Mouse (Mus musculus): ENCODE data around the gene Myh3.

Gene Myh3

DNA sequence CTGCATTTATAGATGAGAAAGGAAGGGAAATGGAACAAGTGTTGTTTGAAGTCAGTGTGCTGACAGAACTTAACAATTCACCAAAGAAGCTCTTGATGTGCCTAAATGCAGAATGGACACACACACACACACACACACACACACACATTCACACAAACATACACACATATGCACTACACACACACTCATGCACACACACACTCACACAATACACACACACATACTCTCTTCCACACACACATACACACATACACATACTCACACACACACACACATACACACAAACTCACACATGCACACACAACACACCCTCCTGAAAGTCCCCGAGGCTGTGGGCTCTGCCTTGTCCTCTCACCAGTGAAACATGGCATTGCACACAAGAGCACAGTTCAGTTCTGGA lies 26.1 kb downstream of the Myh3 start:
- no peak for DNase-seq (ENCODE audit: low read depth, low spot score)

DNA sequence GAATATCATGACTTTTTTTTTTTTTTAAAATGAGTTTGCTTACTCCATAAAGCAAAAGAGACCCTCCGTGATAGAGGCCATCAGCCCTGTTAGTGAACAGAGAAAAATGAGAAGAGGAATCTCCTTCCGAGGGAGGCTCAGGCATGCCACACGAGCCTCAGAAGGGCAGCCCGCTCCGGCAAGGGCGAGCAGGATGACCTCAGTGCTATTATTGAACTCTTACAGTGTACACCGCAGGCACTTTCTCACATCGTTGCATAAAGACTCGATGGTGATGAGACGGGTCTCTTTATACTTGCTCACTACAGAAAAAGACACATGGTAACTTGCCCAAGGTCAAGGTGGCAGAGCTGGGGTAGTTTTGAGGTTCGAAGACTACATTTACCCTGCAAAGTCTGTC lies 26.6 kb downstream of the Myh3 start:
- DNase-seq (ENCODE audit: low read depth, low spot score): no peak

DNA sequence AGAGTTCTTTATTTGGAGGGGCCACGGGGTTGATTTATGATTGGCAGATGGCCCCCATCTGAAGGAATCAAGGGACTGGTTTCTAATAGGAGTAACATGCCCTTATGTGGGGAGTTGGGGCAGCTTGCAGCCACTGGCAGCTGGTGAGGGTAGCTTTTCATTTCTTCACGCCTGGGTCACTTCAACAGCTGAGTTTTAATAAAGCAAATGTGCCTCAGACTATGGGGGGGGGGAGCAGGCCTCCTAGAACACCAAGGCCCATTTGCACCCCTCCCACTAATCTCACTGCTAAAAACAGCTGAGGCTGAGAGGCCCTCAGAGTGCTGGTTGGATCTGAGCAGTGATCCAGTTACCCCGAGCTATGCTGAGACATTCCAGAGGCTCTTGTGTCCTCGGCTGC lies 27.6 kb downstream of the Myh3 start:
- no peak for DNase-seq (ENCODE audit: low read depth, low spot score)

DNA sequence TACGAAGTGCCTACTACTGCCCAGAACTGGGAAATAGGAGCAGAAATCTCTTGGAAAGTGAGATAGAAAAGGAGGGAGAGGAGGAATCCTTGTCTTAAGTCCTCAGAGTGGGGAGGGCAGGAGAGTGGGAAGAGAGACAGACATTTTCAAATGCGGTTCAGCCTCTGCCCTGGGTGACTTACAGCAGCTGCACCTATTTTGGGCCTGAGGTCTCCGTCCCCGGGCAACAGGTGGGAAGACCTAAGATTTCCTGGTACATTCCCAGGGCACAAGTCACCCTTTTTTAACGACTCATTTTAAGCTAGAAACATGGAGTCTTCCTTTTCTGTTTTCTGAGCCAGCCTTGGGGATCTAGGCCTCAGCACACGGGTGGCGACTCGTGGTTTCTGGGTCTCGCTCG lies 28.9 kb downstream of the Myh3 start:
- DNase-seq (ENCODE audit: low read depth, low spot score): no peak

DNA sequence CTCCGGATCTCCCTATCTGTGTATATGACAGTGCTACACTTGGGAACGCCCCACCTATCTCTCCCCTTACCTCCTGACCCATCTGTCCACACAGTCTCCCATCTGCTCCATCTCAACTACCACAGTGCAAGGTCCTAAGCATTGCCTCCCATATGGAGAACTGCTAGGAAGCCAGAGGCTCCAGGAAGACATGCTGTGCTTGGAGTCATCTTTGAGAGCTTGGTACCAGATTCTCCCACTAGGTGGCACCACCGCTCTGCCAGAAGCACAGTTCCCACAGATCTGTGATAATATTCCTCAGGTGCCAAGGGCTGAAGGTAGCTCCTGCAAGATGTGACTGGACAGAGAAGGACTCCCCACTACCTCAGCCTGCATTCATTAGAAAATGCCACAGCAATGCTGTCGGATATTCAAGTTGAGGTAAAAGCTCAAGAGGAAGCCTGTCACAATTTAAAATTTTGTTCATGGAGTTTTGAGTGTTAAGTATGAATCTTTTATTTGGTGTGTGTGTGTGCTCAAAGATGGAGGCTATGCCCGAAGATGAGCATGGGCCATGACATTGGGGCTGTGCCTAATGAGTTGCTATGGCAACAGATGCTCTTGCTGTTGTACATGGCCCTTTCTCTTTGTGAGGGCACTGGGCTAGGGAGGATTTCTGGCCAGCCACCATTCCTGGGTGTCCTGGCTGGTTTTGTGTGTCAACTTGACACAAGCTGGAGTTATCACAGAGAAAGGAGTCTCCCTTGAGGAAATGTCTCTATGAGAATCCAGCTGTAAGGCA lies 32.3 kb downstream of the Myh3 start:
- peak; percentile 75 for DNase-seq (ENCODE audit: low read depth, low spot score)

DNA sequence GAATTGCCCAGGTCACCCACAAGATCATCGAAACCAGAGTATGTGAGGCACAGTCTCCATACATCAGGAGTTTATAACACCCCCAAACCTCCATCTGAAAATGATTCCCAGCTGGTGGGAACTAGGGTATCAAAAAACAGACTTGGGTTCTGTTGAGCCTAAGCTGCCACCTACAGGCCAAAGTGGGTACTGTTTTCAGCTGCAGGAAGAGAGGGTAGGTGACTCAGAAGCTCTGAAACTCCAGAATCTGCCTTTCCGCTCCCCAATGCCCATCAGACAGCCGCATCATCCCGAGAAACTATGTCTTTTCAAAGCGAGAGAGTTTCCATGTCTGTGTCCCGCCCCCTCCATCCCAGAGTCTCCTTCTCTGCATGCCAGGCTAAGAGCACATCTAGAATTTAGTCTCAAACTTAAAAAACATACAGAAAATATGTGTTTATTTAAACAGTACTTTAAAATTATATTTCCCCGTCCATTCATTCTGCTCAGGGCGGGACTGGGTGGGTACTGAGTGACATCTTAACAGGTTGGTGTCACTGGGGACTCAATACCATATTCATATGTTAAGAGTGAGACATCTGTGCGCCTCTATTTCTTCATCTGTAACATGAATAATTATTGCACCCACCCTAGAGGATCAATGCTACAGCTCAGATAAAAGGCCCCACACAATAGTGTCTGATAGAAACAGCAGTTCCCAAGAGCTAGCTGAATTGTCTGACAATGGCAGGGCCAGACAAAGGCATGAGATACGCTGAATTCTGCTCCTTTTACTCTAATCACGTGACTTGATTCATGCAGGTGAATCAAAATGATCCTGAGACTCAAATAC lies 34.1 kb downstream of the Myh3 start:
- DNase-seq (ENCODE audit: low read depth, low spot score): peak; percentile 86

GRCm38 (mm10) chr11:67112851-67113202 lies 34.7 kb downstream of the Myh3 start:
- peak; percentile 80 for DNase-seq (ENCODE audit: low read depth, low spot score)

DNA sequence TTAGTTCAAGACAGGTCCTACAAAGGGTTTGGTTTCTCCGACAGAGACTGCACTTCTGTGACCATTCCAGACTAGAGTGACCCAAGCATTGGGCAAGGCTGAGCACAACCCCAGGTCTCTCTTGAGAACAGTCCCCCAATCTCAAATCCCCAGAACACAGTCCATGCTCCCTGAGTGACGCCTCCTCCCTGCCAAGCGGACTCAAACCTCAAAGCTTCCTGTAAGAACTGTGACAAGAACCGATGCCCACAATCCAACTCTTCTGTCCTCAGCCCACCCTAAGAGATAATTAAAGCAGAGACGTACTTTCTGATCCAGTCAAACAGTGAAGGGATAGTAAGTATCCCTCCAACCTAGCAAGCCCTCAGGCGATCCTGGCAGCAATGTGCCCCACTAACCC lies 35.3 kb downstream of the Myh3 start:
- no peak for DNase-seq (ENCODE audit: low read depth, low spot score)

DNA sequence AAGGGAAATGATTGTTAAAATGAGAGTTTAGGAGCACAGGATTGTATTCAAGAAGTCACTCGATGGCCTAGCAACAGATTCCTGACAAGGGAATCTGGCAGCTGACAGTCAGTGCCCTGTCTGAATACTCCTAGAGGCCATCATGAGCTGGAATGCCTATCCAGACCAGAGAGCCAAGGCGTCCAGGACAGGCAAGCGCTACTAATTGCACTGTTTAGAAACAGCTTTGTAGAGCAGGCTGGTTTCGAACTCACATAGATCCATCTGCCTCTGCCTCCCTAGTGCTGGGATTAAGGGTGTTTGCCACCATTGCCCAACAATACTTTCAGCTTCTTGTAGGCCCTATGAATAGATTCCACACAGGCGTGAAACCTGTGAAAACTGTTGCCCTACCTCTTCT lies 36.2 kb downstream of the Myh3 start:
- DNase-seq (ENCODE audit: low read depth, low spot score): no peak

GRCm38 (mm10) chr11:67114901-67115300 lies 36.8 kb downstream of the Myh3 start:
- no peak for DNase-seq (ENCODE audit: low read depth, low spot score)

DNA sequence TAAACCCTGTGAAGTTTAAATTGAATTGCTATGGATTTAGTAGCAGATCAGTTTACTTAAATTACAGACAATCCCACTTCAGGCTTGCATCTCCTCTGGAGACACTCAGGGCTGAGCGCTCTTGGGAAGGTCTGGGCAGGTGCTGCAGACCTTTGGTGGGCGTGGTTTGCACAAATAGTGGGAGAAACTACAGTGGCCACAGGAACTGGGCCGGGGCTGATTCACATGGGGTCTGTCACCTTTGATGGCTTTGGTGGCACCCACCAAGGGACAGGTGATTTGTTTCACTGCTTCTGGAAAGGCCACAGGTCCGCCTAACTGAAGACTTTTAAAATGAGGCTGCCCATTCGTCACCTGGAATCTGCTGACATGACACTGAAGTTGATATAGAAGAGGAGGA lies 38.6 kb downstream of the Myh3 start:
- no peak for DNase-seq (ENCODE audit: low read depth, low spot score)

DNA sequence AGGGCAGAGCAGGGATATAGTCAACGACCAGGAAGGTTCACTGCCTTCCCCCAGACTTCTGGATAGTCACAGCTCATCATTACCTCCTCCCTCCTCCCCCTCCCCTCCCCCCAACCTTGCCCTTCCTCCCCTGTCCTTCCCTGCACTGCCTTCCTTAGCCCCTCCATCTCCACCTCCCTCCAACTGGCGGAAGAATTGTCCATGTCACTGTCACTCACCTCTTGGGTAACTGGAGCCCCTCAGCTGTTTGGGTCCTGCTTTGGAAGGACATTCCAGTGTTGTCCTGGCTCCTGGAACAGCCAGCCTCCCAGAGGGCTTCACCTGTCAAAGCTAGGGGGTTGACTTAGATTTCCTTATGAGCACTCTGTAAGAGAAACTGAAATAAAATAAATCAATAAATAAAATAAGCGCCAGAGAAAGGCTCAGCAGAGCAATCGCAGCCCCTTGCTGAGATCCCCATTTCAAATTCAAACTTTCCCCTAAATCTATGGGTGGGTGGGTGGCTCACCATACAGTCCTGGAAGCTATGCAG lies 41.5 kb downstream of the Myh3 start:
- no peak for DNase-seq (ENCODE audit: low read depth, low spot score)

- no peak for DNase-seq (ENCODE audit: low read depth, low spot score)
Observed at GRCm38 (mm10) chr11:67120697-67121294, 42.7 kb downstream of the Myh3 start.

- no peak for DNase-seq (ENCODE audit: low read depth, low spot score)
Observed at GRCm38 (mm10) chr11:67124943-67125342, 46.8 kb downstream of the Myh3 start.

DNA sequence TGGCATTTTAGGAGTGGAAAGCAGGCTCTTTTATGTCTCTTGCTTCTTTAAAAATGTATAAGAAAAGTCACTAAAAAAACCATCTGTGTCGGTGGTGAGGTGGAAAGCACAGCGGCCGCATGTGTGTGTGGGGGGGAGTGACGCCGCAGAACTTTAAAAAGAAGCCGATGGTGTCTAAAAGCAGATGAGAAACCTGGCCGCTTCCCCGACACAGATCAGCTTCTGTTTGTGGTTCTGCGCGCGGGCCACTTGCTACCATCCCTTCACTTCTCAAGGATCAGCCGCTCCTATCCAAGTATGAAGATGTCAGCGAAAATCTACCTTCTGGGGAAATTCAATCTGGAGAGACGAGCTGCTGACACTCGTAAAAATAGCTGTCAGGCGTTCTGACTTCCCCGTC lies 47.3 kb downstream of the Myh3 start:
- DNase-seq (ENCODE audit: low read depth, low spot score): no peak

DNA sequence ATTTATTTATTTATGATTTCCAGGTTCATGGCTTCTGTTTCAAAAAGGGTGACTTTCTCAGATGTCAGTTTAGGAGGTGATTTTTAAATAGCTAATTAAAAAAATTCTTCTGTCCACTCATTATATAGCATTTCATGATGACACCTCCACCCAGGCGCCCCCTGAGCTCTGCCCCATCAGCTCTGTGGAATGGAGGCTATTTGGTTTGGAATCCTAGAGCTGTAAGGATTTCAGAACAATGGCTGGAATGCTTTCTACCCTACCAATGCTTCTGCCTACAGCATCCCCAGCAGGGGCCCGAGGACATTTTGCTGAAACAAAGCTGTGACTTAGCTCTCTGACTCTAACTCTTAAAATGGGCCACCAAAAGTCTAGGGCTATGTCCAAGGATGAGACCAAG lies 55.4 kb downstream of the Myh3 start:
- no peak for DNase-seq (ENCODE audit: low read depth, low spot score)

- DNase-seq (ENCODE audit: low read depth, low spot score): no peak
Observed at GRCm38 (mm10) chr11:67134654-67135053, 56.6 kb downstream of the Myh3 start.

- no peak for DNase-seq (ENCODE audit: low read depth, low spot score)
Observed at GRCm38 (mm10) chr11:67135532-67135931, 57.4 kb downstream of the Myh3 start.

- DNase-seq (ENCODE audit: low read depth, low spot score): no peak
Observed at GRCm38 (mm10) chr11:67139556-67139955, 61.5 kb downstream of the Myh3 start.

GRCm38 (mm10) chr11:67140175-67140574 lies 62.1 kb downstream of the Myh3 start:
- no peak for DNase-seq (ENCODE audit: low read depth, low spot score)

GRCm38 (mm10) chr11:67141031-67141430 lies 62.9 kb downstream of the Myh3 start:
- no peak for DNase-seq (ENCODE audit: low read depth, low spot score)

DNA sequence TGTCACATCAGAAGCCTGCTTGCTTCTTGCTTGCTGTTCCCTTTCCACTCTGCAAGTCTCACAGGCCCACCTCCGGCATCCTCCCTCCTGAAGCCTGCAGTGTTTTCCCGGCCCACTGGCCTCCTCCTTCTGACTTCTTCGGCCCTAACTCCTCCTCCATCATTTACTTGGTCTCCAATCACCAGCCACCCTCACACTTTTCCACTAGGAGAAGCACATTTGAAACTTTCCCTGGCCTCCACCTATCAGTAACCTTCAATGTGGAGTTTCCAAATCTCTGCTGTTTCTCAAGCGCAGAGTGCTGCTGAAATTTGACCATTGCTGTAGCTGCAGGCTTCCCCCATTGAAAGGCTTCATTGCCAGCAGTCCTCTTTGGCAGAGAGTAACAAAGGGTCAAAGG lies 63.9 kb downstream of the Myh3 start:
- no peak for DNase-seq (ENCODE audit: low read depth, low spot score)

GRCm38 (mm10) chr11:67143065-67143464 lies 65.0 kb downstream of the Myh3 start:
- DNase-seq (ENCODE audit: low read depth, low spot score): no peak

Data from R1 (cell line).